Mouse (Mus musculus) CD4-positive, CD25-positive, alpha-beta regulatory T cell, adult 2 months (primary cell): ENCODE measurements around the gene Lctl.

Source experiments
- DNase-seq: peaks from one replicate; pipeline ENCODE4 v3.0.0-alpha.2; 2012; ENCODE audit warnings: low read depth, low spot score

Gene Lctl

GRCm38 (mm10) chr9:64184166-64184840 lies 67.4 kb downstream of the Lctl start:
- DNase-seq = no peak
